Mouse (Mus musculus): Measurements from ENCODE around the gene Cul9. TPM values are rescaled to one million over a fixed set of nuclear protein-coding genes. Genes with fewer than 3 reads are reported as not detected.
"Not testable (repeated sequence)": the region's sequence is repeated elsewhere in the genome, so short reads cannot be mapped to it uniquely, and the experiment has no call there.

The Cul9 gene
- polyA plus RNA-seq, 1 experiment from 2014 or later = 1.3 TPM

DNA sequence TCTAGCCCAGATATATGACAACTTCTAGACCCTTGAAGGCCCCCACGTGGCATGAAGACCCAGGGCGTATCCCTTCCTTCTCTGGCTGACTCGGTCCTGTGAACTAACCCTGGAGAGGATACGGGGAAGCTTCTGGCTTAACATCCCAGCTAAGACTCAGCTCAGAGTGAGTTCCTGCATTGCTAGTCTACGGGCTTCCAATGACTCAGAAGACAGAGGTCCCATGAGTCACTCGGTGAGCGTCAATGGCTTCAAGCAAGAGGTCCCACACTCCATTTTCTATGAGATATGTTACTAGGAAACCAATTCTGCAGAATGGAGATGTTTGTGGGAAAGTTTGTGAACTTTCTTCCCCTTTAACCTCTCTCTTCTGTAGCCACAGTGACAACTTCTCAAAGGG is 28.3 kb upstream of the Cul9 start:
- 90% methylated on average over 7 of the region's 7 CpGs for WGBS
- H3K9me3 ChIP-seq (ENCODE audit: control insufficient read depth) = no peaks in the 10 kb centered on the region
- H3K36me3 ChIP-seq (ENCODE audit: control insufficient read depth, insufficient read depth) = peaks cover 35% of the 10 kb centered on the region; the same call in 1 of the 2 replicates
- H3K27ac ChIP-seq (ENCODE audit: low read depth, low read length) = no peak overlapping the region
- H3K4me2 ChIP-seq (replicated peaks; ENCODE audit: low read depth) = no peak overlapping the region
- ATAC-seq = no peak
- no peak overlapping the region for H3K4me3 ChIP-seq (ENCODE audit: low read depth, low read length)
- H3K4me1 ChIP-seq (replicated peaks; ENCODE audit: control insufficient read depth, insufficient read depth, low read length) = no peaks in the 10 kb centered on the region
- no peak for TF ChIP-seq CTCF (IDR thresholded peaks at IDR 0.05; ENCODE audit: low read depth)
- no peaks in the 10 kb centered on the region for H3K27me3 ChIP-seq (replicated peaks; ENCODE audit: control insufficient read depth, insufficient read depth, low read length)
- no peak overlapping the region for H3K9ac ChIP-seq (ENCODE audit: low read depth, low read length)

DNA sequence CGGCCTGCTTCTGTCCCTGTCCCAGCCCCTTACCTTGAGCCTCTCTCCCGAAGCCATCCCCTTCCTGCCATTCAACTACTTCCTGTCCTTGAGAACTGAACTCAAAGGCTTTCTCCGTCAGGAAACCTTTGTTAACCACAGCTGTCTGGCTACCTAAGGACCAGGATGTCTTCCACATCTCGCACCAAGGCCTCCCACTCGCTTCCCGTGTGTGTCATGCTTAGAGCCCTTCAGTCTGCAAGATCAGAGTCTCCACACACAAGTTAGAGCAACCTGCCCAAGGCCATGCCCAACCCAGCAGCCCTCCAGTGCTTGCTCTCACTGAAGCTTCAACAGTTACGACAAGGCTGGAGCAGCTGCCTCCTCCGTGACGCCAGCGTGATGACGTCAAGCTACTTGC is 24.8 kb upstream of the Cul9 start:
- Histone ChIP-seq H3K36me3 (ENCODE audit: control insufficient read depth, insufficient read depth) (peaks cover 35% of the 10 kb centered on the region; the same call in 1 of the 2 replicates), H3K9me3 (ENCODE audit: control insufficient read depth) (no peaks in the 10 kb centered on the region), H3K27ac (ENCODE audit: low read depth, low read length) (no peak overlapping the region), H3K4me3 (ENCODE audit: low read depth, low read length) (no peak overlapping the region), H3K4me1 (replicated peaks; ENCODE audit: control insufficient read depth, insufficient read depth, low read length) (no peaks in the 10 kb centered on the region), H3K9ac (ENCODE audit: low read depth, low read length) (no peak overlapping the region), H3K4me2 (replicated peaks; ENCODE audit: low read depth) (no peak overlapping the region), H3K27me3 (replicated peaks; ENCODE audit: control insufficient read depth, insufficient read depth, low read length) (no peaks in the 10 kb centered on the region)
- no peak for TF ChIP-seq CTCF (IDR thresholded peaks at IDR 0.05; ENCODE audit: low read depth)
- no peak for ATAC-seq
- 81% methylated on average over 11 of the region's 11 CpGs for WGBS

DNA sequence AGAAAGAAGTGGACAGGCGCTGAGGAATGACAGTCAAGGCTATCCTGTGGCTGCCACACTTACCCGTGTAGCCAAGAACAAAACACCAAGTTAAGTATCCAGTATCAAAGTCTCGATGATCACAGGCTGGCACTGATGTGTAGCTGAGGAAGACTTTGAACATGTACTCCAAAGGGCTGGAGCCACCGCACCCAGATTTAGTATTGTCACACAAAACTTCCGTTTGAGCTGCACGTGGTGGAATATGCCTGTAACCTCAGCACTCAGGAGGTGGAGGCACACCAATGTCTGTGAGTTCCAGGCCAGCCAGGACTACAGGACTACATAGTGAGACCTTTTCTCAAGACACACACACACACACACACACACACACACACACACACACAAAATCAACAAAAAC is 13.0 kb upstream of the Cul9 start:
- H3K4me3 ChIP-seq (ENCODE audit: low read depth, low read length) = no peak overlapping the region
- no peak overlapping the region for H3K27ac ChIP-seq (ENCODE audit: low read depth, low read length)
- ATAC-seq = no peak
- TF ChIP-seq CTCF (IDR thresholded peaks at IDR 0.05; ENCODE audit: low read depth) = no peak
- no peaks in the 10 kb centered on the region for H3K4me1 ChIP-seq (replicated peaks; ENCODE audit: control insufficient read depth, insufficient read depth, low read length)
- H3K4me2 ChIP-seq (replicated peaks; ENCODE audit: low read depth) = no peak overlapping the region
- H3K36me3 ChIP-seq (ENCODE audit: control insufficient read depth, insufficient read depth) = no peaks in the 10 kb centered on the region; the same call in 1 of the 2 replicates
- H3K27me3 ChIP-seq (replicated peaks; ENCODE audit: control insufficient read depth, insufficient read depth, low read length) = no peaks in the 10 kb centered on the region
- 78% methylated on average over 6 of the region's 6 CpGs for WGBS
- H3K9me3 ChIP-seq (ENCODE audit: control insufficient read depth) = no peaks in the 10 kb centered on the region
- no peak overlapping the region for H3K9ac ChIP-seq (ENCODE audit: low read depth, low read length)

DNA sequence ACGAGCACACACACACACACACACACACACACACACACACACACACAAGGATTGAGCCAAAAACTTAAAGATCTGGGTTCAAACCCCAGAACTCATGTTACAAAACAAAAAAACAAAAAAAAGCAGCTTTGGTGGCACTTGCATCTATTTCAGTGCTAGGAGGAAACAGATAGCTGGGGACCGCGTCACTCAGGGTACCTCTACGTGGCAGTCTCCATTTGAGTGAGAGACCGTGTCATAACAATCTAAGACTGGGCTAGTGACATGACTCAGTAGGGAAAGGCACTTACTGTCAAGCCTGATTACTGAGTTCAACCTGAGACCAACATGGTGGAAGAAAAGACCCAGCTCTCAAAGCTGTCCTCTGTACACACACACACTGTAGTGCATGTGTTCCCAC is 12.0 kb upstream of the Cul9 start:
- Histone ChIP-seq H3K36me3 (ENCODE audit: control insufficient read depth, insufficient read depth) (no peaks in the 10 kb centered on the region; the same call in 1 of the 2 replicates), H3K27me3 (replicated peaks; ENCODE audit: control insufficient read depth, insufficient read depth, low read length) (no peaks in the 10 kb centered on the region), H3K4me3 (ENCODE audit: low read depth, low read length) (no peak overlapping the region), H3K4me1 (replicated peaks; ENCODE audit: control insufficient read depth, insufficient read depth, low read length) (0 out of 2 replicates have a peak, but pooled peaks cover 4% of the 10 kb centered on the region), H3K4me2 (replicated peaks; ENCODE audit: low read depth) (no peak overlapping the region), H3K9ac (ENCODE audit: low read depth, low read length) (no peak overlapping the region), H3K9me3 (ENCODE audit: control insufficient read depth) (no peaks in the 10 kb centered on the region), H3K27ac (ENCODE audit: low read depth, low read length) (no peak overlapping the region)
- no peak for ATAC-seq
- no peak for TF ChIP-seq CTCF (IDR thresholded peaks at IDR 0.05; ENCODE audit: low read depth)
- 78% methylated on average over 5 of the region's 5 CpGs for WGBS

DNA sequence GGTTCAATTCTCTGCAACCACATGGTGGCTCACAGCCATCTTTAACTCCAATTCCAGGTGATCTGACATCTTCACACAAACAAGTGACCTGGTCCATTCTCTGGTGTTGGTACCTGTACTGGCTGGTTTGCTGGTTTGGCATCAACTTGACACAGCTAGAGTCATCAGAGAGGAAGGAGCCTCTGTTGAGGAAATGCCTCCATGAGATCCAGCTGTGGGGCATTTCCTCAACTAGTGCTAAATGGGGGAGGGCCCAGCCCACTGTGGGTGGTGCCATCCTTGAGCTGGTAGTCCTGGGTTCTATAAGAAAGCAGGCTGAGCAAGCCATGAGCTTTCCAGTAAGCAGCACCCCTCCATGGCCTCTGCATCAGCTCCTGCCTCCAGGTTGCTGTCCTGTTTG is 11.1 kb upstream of the Cul9 start:
- peak overlapping the region; percentile 96 for H3K4me2 ChIP-seq (replicated peaks; ENCODE audit: low read depth)
- not testable (repeated sequence) for H3K9ac ChIP-seq (ENCODE audit: low read depth, low read length); H3K4me1 ChIP-seq (replicated peaks; ENCODE audit: control insufficient read depth, insufficient read depth, low read length); H3K27me3 ChIP-seq (replicated peaks; ENCODE audit: control insufficient read depth, insufficient read depth, low read length); H3K36me3 ChIP-seq (ENCODE audit: control insufficient read depth, insufficient read depth); ATAC-seq; H3K27ac ChIP-seq (ENCODE audit: low read depth, low read length); H3K4me3 ChIP-seq (ENCODE audit: low read depth, low read length); H3K9me3 ChIP-seq (ENCODE audit: control insufficient read depth)

DNA sequence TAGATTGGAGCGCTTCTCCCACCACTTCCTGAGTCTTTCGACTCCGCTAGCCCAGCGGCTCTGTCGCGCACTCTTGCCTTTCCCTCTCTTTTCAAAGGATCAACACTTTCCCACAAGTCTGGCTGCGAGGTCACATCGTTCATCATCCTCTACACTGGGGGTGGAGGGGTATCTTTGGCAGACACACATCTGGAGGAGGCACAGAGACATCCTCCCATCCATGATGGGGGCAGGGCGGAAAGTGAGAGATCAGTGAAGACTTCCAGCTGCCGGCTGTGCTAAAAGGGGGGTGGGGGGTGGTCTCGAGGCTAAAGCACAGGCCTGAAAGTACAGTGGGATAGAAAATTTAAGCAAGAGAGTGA is 10.4 kb upstream of the Cul9 start:
- TF ChIP-seq CTCF (IDR thresholded peaks at IDR 0.05; ENCODE audit: low read depth) = no peak

More for the DNA sequence above, 10.4 kb upstream of the Cul9 start:
- peak overlapping the region; percentile 96 for H3K4me2 ChIP-seq (replicated peaks; ENCODE audit: low read depth)
- peaks cover 5% of the 10 kb centered on the region; the same call in 1 of the 2 replicates for H3K36me3 ChIP-seq (ENCODE audit: control insufficient read depth, insufficient read depth)
- no peaks in the 10 kb centered on the region for H3K27me3 ChIP-seq (replicated peaks; ENCODE audit: control insufficient read depth, insufficient read depth, low read length)
- H3K27ac ChIP-seq (ENCODE audit: low read depth, low read length) = peak overlapping the region; percentile 88; the same call in 1 of the 2 replicates
- WGBS = under 1% methylated on average over 11 of the region's 11 CpGs
- 0 out of 2 replicates have a peak, but pooled peaks cover 4% of the 10 kb centered on the region for H3K4me1 ChIP-seq (replicated peaks; ENCODE audit: control insufficient read depth, insufficient read depth, low read length)
- ATAC-seq = peak; percentile 1
- H3K9ac ChIP-seq (ENCODE audit: low read depth, low read length) = peak overlapping the region; percentile 97
- no peaks in the 10 kb centered on the region for H3K9me3 ChIP-seq (ENCODE audit: control insufficient read depth)
- H3K4me3 ChIP-seq (ENCODE audit: low read depth, low read length) = peak overlapping the region; percentile 94
